Mouse (Mus musculus) megakaryocyte, embryonic 14.5 days (primary cell): Measurements from ENCODE around the gene Stx1b.

Experiments
- FLI1 ChIP-seq: IDR thresholded peaks from 2 replicates; pipeline ENCODE4 v1.6.1; 2012; ENCODE audit warnings: low read length, inconsistent platforms, mixed read lengths
- GATA1 ChIP-seq: IDR thresholded peaks from 3 replicates; pipeline ENCODE4 v1.6.1; 2012; ENCODE audit warnings: mixed read lengths, low read length, inconsistent platforms, borderline replicate concordance

DNA sequence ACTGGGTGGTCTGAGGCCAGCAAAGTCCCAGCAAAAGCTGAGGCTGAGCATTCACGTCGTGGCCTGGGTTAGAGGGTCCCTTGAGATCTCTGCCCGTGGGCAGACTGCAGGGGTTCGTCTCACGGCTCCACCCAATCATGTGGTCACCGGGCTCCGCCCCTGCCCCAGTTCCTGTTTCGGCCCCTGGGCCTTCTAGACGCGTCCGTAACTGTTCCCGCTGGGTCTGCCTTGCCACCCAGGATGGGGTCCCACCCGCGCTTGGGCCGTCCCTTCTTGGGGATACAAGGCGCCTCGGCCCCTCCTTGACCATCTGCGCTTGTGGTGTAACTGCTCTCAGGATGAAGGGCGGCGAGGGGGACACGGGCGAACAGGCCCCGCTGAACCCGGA is 54.7 kb downstream of the Stx1b start, which contains the start of gene Orai3:
- TF ChIP-seq FLI1 (no peak), GATA1 (no peak)
